Mouse (Mus musculus): Measurements from ENCODE around the gene Rrm2.
"Not testable (repeated sequence)": the region's sequence is repeated elsewhere in the genome, so short reads cannot be mapped to it uniquely, and the experiment has no call there.

The Rrm2 gene

GRCm38 (mm10) chr12:24734828-24735394, 26.9 kb downstream of the Rrm2 start:
- in situ Hi-C loops (cut with MboI; ENCODE audit: low pct_unique_long_range_greater_than_20kb in 1 of 2, low sequenced_read_pairs in 2 of 2, unreplicated experiment in 1 of 2) = no loop called here

GRCm38 (mm10) chr12:24736956-24737355, 28.9 kb downstream of the Rrm2 start:
- in situ Hi-C loops (cut with MboI; ENCODE audit: low pct_unique_long_range_greater_than_20kb in 1 of 2, low sequenced_read_pairs in 2 of 2, unreplicated experiment in 1 of 2) = no loop called here

- in situ Hi-C loops (cut with MboI; ENCODE audit: low pct_unique_long_range_greater_than_20kb in 1 of 2, low sequenced_read_pairs in 2 of 2, unreplicated experiment in 1 of 2) = no loop called here
These were observed 31.9 kb downstream of the Rrm2 start for GRCm38 (mm10) chr12:24739963-24740362.

- in situ Hi-C loops (cut with MboI; ENCODE audit: low pct_unique_long_range_greater_than_20kb in 1 of 2, low sequenced_read_pairs in 2 of 2, unreplicated experiment in 1 of 2) = not testable (repeated sequence)
These were observed 33.5 kb downstream of the Rrm2 start for GRCm38 (mm10) chr12:24741535-24741934.

- in situ Hi-C loops (cut with MboI; ENCODE audit: low pct_unique_long_range_greater_than_20kb in 1 of 2, low sequenced_read_pairs in 2 of 2, unreplicated experiment in 1 of 2) = no loop called here
These were observed 36.3 kb downstream of the Rrm2 start for GRCm38 (mm10) chr12:24744309-24744708.

GRCm38 (mm10) chr12:24746579-24747296, 38.7 kb downstream of the Rrm2 start:
- in situ Hi-C loops (cut with MboI; ENCODE audit: low pct_unique_long_range_greater_than_20kb in 1 of 2, low sequenced_read_pairs in 2 of 2, unreplicated experiment in 1 of 2) = no loop called here

GRCm38 (mm10) chr12:24747297-24747696, 39.3 kb downstream of the Rrm2 start:
- in situ Hi-C loops (cut with MboI; ENCODE audit: low pct_unique_long_range_greater_than_20kb in 1 of 2, low sequenced_read_pairs in 2 of 2, unreplicated experiment in 1 of 2) = no loop called here

GRCm38 (mm10) chr12:24750521-24750920, 42.5 kb downstream of the Rrm2 start:
- in situ Hi-C loops (cut with MboI; ENCODE audit: low pct_unique_long_range_greater_than_20kb in 1 of 2, low sequenced_read_pairs in 2 of 2, unreplicated experiment in 1 of 2) = no loop called here

GRCm38 (mm10) chr12:24753680-24754079, 45.6 kb downstream of the Rrm2 start:
- in situ Hi-C loops (cut with MboI; ENCODE audit: low pct_unique_long_range_greater_than_20kb in 1 of 2, low sequenced_read_pairs in 2 of 2, unreplicated experiment in 1 of 2) = no loop called here

GRCm38 (mm10) chr12:24754693-24755092, 46.7 kb downstream of the Rrm2 start:
- in situ Hi-C loops (cut with MboI; ENCODE audit: low pct_unique_long_range_greater_than_20kb in 1 of 2, low sequenced_read_pairs in 2 of 2, unreplicated experiment in 1 of 2) = no loop called here

GRCm38 (mm10) chr12:24755471-24755870, 47.4 kb downstream of the Rrm2 start:
- in situ Hi-C loops (cut with MboI; ENCODE audit: low pct_unique_long_range_greater_than_20kb in 1 of 2, low sequenced_read_pairs in 2 of 2, unreplicated experiment in 1 of 2) = no loop called here

- in situ Hi-C loops (cut with MboI; ENCODE audit: low pct_unique_long_range_greater_than_20kb in 1 of 2, low sequenced_read_pairs in 2 of 2, unreplicated experiment in 1 of 2) = no loop called here
These were observed 49.3 kb downstream of the Rrm2 start for GRCm38 (mm10) chr12:24757387-24757786.

GRCm38 (mm10) chr12:24758374-24758773, 50.3 kb downstream of the Rrm2 start:
- in situ Hi-C loops (cut with MboI; ENCODE audit: low pct_unique_long_range_greater_than_20kb in 1 of 2, low sequenced_read_pairs in 2 of 2, unreplicated experiment in 1 of 2) = no loop called here

GRCm38 (mm10) chr12:24762253-24762652, 54.2 kb downstream of the Rrm2 start:
- in situ Hi-C loops (cut with MboI; ENCODE audit: low pct_unique_long_range_greater_than_20kb in 1 of 2, low sequenced_read_pairs in 2 of 2, unreplicated experiment in 1 of 2) = no loop called here
